Mouse (Mus musculus) stomach, embryonic 16.5 days (tissue): ENCODE results near the gene Eif4a1. TPM values are rescaled to one million over a fixed set of nuclear protein-coding genes. Genes with fewer than 3 reads are reported as not detected.

Experiments used
- ATAC-seq: fragments of 200-750 bp; cut with Nextera tagmentation; 2 replicates; pipeline ENCODE4 v1.8.0; 2017; ENCODE audit warnings: moderate number of reproducible peaks, moderate TSS enrichment; ENCODE audit not compliant: insufficient read depth, low FRiP score
- H3K27ac ChIP-seq: fragments of 300-500 bp; sonication (generic); 2 replicates; pipeline ENCODE4 v1.5.1; 2014; ENCODE audit warnings: low read length
- H3K27me3 ChIP-seq: fragments of 300-500 bp; sonication (generic); 2 replicates; pipeline ENCODE4 v1.6.1; 2014; ENCODE audit warnings: low read length, control low read depth, mixed read lengths; ENCODE audit not compliant: control insufficient read depth, insufficient read depth
- H3K36me3 ChIP-seq: fragments of 300-500 bp; sonication (generic); 2 replicates; pipeline ENCODE4 v1.6.1; 2014; ENCODE audit warnings: low read length; ENCODE audit not compliant: control insufficient read depth, insufficient read depth
- H3K4me1 ChIP-seq: fragments of 300-500 bp; sonication (generic); 2 replicates; pipeline ENCODE4 v1.6.1; 2014; ENCODE audit warnings: low read length, control low read depth, mixed read lengths; ENCODE audit not compliant: control insufficient read depth, insufficient read depth
- H3K4me2 ChIP-seq: fragments of 300-500 bp; sonication (generic); 2 replicates; pipeline ENCODE4 v1.6.1; 2014; ENCODE audit warnings: low read depth, low read length, mixed read lengths
- H3K4me3 ChIP-seq: fragments of 300-500 bp; sonication (generic); replicated peaks from 2 replicates; pipeline ENCODE4 v1.5.1; 2014; ENCODE audit warnings: mild to moderate bottlenecking, low read length
- H3K9ac ChIP-seq: fragments of 300-500 bp; sonication (generic); 2 replicates; pipeline ENCODE4 v1.6.1; 2014; ENCODE audit warnings: low read length
- H3K9me3 ChIP-seq: fragments of 300-500 bp; sonication (generic); replicated peaks from 2 replicates; pipeline ENCODE4 v1.6.1; 2016; ENCODE audit warnings: low read length, control low read depth; ENCODE audit not compliant: control insufficient read depth
- WGBS: fragments of 180-500 bp; shearing (Covaris S2); extraction: QIAGEN DNeasy Blood & Tissue Kit; methylation state at CpG from one replicate; pipeline ENCODE4 v1.1.7; 2014; 5-methylcytosine and 5-hydroxymethylcytosine counted together
- polyA plus RNA-seq: library from polyadenylated mRNA; unstranded; fragments of >200 nt; fragmentation: Nextera tagmentation; extraction: Ambion mirVana; gene quantifications from 2 replicates; pipeline ENCODE4 v1.2.1, GENCODE M21; 2015

Gene Eif4a1
- polyA plus RNA-seq, 1 experiment from 2014 or later, result 462 TPM

GRCm38 (mm10) chr11:69711082-69711481 lies 38.9 kb upstream of the Eif4a1 start:
- H3K4me1 ChIP-seq, result no peaks in the 10 kb centered on the region
- H3K4me3 ChIP-seq, result no peak overlapping the region
- H3K36me3 ChIP-seq, result no peaks in the 10 kb centered on the region
- no peaks in the 10 kb centered on the region for H3K9me3 ChIP-seq
- no peak overlapping the region for H3K27ac ChIP-seq
- 73% methylated on average over 2 of the region's 2 CpGs for WGBS
- no peak overlapping the region for H3K9ac ChIP-seq
- H3K4me2 ChIP-seq, result no peak overlapping the region
- ATAC-seq, result no peak
- H3K27me3 ChIP-seq, result no peaks in the 10 kb centered on the region

DNA sequence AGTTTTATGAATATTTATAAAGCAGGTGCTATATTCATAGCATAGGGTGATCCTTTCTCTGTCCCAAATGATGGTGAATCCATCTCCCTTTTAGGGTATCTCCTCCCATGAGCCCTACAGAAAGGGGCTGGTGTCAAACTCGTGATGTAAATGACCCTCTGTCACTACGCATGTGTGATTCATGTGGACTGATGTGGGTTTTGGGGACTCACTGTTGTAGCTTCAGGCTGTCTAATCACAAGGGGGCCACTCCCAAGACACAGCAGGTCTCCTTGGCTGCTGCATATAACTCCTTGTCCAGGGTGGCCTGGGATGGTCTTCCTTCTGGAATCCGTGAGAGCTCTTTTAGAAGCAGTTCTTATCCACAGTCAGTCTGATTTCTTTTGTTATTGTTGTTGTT lies 38.2 kb upstream of the Eif4a1 start:
- Histone ChIP-seq H3K4me3 (no peak overlapping the region), H3K9me3 (no peaks in the 10 kb centered on the region), H3K9ac (no peak overlapping the region), H3K36me3 (no peaks in the 10 kb centered on the region), H3K27me3 (no peaks in the 10 kb centered on the region), H3K27ac (no peak overlapping the region), H3K4me2 (no peak overlapping the region), H3K4me1 (no peaks in the 10 kb centered on the region)
- 73% methylated on average over 3 of the region's 3 CpGs for WGBS
- ATAC-seq, result no peak

DNA sequence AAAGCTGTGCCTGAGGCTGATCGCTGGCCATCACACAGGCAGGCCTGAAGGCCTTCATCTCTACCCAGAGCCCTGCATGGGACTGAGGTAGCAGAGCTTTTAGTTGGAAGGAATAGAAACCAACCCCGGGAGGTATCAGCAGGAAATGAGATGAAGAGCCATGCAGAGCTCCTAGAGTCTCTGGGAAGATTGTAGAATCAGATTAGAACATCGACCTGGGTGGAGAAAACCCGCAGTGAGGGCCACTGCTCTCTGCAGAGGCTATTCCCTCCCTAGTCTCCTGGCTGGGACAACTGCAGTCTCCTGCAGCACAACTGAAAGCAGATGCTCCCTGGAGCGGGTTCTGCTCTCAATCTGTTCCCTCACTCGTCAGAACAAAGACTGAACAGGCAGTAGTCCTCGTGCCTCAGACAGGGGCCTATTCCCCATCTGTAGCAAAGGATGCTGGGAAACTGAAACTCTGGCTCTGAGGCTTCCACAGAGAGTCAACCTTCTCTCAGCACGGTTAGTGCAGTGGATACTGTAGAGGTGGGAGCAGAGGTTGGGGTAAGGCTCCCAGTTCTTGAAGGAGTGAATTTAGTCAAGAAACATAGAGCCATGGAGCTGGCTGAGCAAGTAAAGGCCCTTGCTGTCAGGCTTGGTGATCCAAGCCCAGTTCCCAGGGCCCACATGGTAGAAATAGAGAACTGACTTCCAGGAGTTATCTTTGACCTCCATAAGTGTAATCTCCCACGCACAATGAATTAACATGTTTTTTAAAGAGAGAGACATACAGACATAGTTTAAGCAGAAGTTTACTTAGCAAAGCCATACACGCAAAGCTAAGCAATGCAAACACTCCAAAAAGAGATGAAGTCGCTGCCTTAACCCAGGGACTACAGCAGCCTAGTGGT lies 37.6 kb upstream of the Eif4a1 start:
- no peak for ATAC-seq
- Histone ChIP-seq H3K27me3 (no peaks in the 10 kb centered on the region), H3K9me3 (no peaks in the 10 kb centered on the region), H3K4me2 (no peak overlapping the region), H3K9ac (peak overlapping the region; percentile 11; the same call in 1 of the 2 replicates), H3K36me3 (no peaks in the 10 kb centered on the region), H3K27ac (no peak overlapping the region), H3K4me3 (no peak overlapping the region), H3K4me1 (no peaks in the 10 kb centered on the region)
- 50% methylated on average over 11 of the region's 11 CpGs for WGBS

- no peaks in the 10 kb centered on the region for H3K9me3 ChIP-seq
- no peaks in the 10 kb centered on the region for H3K27me3 ChIP-seq
- no peak overlapping the region for H3K9ac ChIP-seq
- H3K4me3 ChIP-seq, result no peak overlapping the region
- 84% methylated on average over 3 of the region's 3 CpGs for WGBS
- H3K27ac ChIP-seq, result no peak overlapping the region
- H3K36me3 ChIP-seq, result no peaks in the 10 kb centered on the region
- ATAC-seq, result no peak
- H3K4me1 ChIP-seq, result 0 out of 2 replicates have a peak, but pooled peaks cover 3% of the 10 kb centered on the region
- H3K4me2 ChIP-seq, result no peak overlapping the region
Measured at GRCm38 (mm10) chr11:69708614-69709265, 36.5 kb upstream of the Eif4a1 start.

DNA sequence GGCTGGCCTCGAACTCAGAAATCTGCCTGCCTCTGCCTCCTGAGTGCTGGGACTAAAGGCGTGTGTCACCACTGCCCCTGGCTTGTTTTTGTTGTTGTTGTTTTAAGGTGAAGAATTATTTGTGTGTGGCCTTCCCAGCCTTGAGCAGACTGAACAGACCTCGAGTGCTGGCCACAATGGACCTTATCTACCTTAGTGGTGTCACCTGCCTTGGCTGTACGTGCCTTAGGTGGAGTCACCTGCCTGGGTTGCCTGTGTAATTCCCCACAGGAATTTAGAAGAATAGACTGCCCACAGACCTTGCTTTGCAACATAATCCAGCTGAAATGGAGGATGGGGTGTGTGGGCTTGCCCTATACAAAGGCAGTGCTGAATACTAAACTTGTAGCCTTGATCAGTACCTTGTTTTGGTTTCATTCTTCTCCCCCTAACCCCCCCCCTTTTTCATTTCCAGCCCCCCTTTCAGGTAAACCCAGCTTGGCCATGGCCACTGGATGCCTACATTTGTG lies 35.7 kb upstream of the Eif4a1 start:
- no peaks in the 10 kb centered on the region for H3K27me3 ChIP-seq
- WGBS, result 77% methylated on average over 4 of the region's 4 CpGs
- no peaks in the 10 kb centered on the region for H3K9me3 ChIP-seq
- no peak for ATAC-seq
- no peak overlapping the region for H3K9ac ChIP-seq
- no peak overlapping the region for H3K4me3 ChIP-seq
- H3K36me3 ChIP-seq, result no peaks in the 10 kb centered on the region
- H3K4me2 ChIP-seq, result no peak overlapping the region
- 0 out of 2 replicates have a peak, but pooled peaks cover 3% of the 10 kb centered on the region for H3K4me1 ChIP-seq
- H3K27ac ChIP-seq, result no peak overlapping the region

DNA sequence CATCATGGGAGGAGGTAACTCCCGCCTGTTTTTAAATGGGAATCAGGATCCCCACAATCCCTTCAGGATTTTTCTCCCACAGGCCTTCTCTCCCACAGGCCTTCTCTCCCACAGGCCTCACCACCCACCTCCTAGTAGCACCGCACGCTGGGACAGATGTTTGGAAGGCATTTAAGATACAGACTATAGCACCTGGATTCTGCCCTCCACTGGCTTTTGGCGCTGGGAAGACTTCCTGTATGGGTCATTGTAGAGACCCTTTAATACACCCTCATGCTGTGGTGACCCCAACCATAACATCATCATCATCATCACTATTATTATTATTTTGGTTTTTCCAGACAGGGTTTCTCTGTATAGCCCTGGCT lies 35.2 kb upstream of the Eif4a1 start:
- Histone ChIP-seq H3K9me3 (no peaks in the 10 kb centered on the region), H3K27me3 (no peaks in the 10 kb centered on the region), H3K4me3 (no peak overlapping the region), H3K27ac (no peak overlapping the region), H3K9ac (no peak overlapping the region), H3K4me1 (0 out of 2 replicates have a peak, but pooled peaks cover 3% of the 10 kb centered on the region), H3K4me2 (no peak overlapping the region), H3K36me3 (no peaks in the 10 kb centered on the region)
- no peak for ATAC-seq
- WGBS, result 85% methylated on average over 4 of the region's 4 CpGs

DNA sequence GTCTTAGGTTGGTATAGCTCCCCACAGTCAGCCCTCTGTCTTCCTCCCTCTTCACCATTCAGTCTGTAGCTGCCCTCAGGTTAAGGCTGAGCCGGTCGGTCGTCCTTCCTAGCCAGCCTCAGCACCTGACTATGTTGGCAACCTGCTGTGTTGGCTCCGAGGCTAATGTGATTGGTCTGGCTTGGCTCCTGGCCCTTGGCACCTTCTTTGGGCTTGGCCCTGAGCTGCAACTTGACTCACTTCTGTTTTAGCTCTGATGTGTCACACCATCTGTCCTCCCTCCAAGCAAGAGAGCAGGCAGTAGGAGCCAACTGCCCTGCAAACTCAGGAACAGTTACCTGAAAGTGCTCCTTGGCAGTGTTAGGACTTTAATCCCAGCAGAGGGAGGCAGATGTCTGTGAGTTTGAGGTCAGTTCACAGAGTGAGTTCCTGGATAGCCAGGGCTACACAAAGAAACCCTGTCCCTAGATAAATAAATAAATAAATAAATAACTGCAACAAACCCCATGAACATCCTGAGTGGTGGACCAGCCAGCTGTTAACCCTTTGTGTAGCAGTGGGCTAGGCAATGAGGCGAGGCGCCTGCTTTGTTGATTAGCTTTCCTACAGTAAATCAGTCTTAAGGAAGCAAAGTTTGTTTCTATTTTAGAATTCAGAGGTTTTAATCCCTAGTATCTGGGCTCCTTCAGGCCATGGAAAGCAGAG lies 34.7 kb upstream of the Eif4a1 start:
- no peak overlapping the region for H3K9ac ChIP-seq
- no peaks in the 10 kb centered on the region for H3K9me3 ChIP-seq
- 48% methylated on average over 6 of the region's 6 CpGs for WGBS
- H3K27ac ChIP-seq, result no peak overlapping the region
- 0 out of 2 replicates have a peak, but pooled peaks cover 3% of the 10 kb centered on the region for H3K4me1 ChIP-seq
- no peaks in the 10 kb centered on the region for H3K36me3 ChIP-seq
- no peak overlapping the region for H3K4me2 ChIP-seq
- H3K4me3 ChIP-seq, result no peak overlapping the region
- H3K27me3 ChIP-seq, result no peaks in the 10 kb centered on the region
- no peak for ATAC-seq

GRCm38 (mm10) chr11:69704613-69705010 lies 32.4 kb upstream of the Eif4a1 start:
- H3K27ac ChIP-seq, result no peak overlapping the region
- H3K4me2 ChIP-seq, result no peak overlapping the region
- no peak for ATAC-seq
- no peak overlapping the region for H3K9ac ChIP-seq
- WGBS, result 15% methylated on average over 2 of the region's 2 CpGs
- H3K27me3 ChIP-seq, result no peaks in the 10 kb centered on the region
- no peaks in the 10 kb centered on the region for H3K9me3 ChIP-seq
- no peaks in the 10 kb centered on the region for H3K36me3 ChIP-seq
- 0 out of 2 replicates have a peak, but pooled peaks cover 3% of the 10 kb centered on the region for H3K4me1 ChIP-seq
- no peak overlapping the region for H3K4me3 ChIP-seq
